Mouse (Mus musculus) heart, embryonic 10.5 days (tissue): ENCODE results near the gene Neurl4. TPM values are rescaled to one million over a fixed set of nuclear protein-coding genes. Genes with fewer than 3 reads are reported as not detected.
"Not testable (repeated sequence)": the region's sequence is repeated elsewhere in the genome, so short reads cannot be mapped to it uniquely, and the experiment has no call there.

Experiments
- DNase-seq: peaks from one replicate; pipeline ENCODE4 v3.0.0-alpha.2; 2017; ENCODE audit warnings: low spot score
- H3K27ac ChIP-seq: fragments of 300-500 bp; sonication (generic); 2 replicates; pipeline ENCODE4 v1.5.1; 2016; ENCODE audit warnings: mild to moderate bottlenecking
- H3K27me3 ChIP-seq: fragments of 300-500 bp; sonication (generic); 2 replicates; pipeline ENCODE4 v1.6.1; 2016; ENCODE audit warnings: mild to moderate bottlenecking; ENCODE audit not compliant: poor library complexity, insufficient read depth, severe bottlenecking
- H3K36me3 ChIP-seq: fragments of 300-500 bp; sonication (generic); 2 replicates; pipeline ENCODE4 v1.6.1; 2016; ENCODE audit warnings: mild to moderate bottlenecking, moderate library complexity
- H3K4me1 ChIP-seq: fragments of 300-500 bp; sonication (generic); 2 replicates; pipeline ENCODE4 v1.6.1; 2016; ENCODE audit warnings: mild to moderate bottlenecking
- H3K4me3 ChIP-seq: fragments of 300-500 bp; sonication (generic); 2 replicates; pipeline ENCODE4 v1.5.1; 2016; ENCODE audit warnings: mild to moderate bottlenecking, moderate library complexity
- H3K9me3 ChIP-seq: fragments of 300-500 bp; sonication (generic); 2 replicates; pipeline ENCODE4 v1.6.1; 2016; ENCODE audit warnings: mild to moderate bottlenecking, moderate library complexity
- WGBS: fragments of 180-500 bp; shearing (Covaris S2); methylation state at CpG from one replicate; pipeline ENCODE4 v1.1.7; 2016; 5-methylcytosine and 5-hydroxymethylcytosine counted together
- polyA plus RNA-seq: library from polyadenylated mRNA; unstranded; fragments of >200 nt; fragmentation: Nextera tagmentation; extraction: Ambion mirVana; gene quantifications from 2 replicates; pipeline ENCODE4 v1.2.1, GENCODE M21; 2016

Neurl4 gene
- polyA plus RNA-seq, 1 experiment from 2014 or later: 12.7 TPM

DNA sequence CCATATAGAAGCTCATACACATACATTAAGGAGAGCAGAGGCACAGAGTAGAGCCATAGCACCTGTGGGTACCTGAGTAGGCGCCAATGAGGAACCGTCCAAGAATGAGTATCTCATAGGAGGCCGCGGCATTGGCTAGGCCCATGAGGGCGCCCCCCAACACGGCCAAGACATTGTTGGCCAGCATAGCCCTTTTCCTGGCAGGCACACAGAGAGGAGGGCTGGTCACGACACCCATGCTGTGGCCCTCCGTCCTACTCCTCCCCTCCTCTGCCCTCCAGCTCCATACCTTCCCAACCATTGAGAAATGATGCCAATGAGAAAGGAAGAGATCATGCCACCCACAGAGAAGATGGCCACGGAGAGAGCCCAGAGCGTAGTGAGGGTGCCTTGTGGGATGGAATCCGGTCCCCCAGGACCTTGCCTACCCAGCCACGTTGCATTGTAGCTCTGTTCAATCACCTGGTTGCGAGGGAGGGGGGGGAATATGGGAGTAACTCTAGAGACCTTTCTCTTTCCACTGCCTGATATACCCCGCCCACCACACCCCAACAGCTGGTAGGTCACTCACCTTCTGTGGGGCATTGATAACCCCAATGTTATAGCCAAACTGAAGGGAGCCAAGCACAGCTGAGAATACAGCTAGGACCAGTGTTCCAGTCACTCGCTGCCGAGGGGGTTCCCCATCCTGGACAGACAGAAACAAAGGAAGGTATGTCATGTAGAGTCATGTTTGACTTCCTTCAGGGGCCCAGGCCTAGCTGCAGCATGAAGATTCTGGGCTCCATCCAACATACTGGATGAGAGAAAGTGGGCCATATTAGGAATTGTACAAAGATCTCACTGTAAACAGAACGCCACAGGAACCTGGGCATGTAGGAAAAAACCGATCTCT is 45.4 kb downstream of the Neurl4 start:
- DNase-seq: peak; percentile 85
- H3K36me3 ChIP-seq: peaks cover 41% of the 10 kb centered on the region
- no peaks in the 10 kb centered on the region for H3K9me3 ChIP-seq
- H3K27ac ChIP-seq: peak overlapping the region; percentile 91
- H3K4me3 ChIP-seq: peak overlapping the region; percentile 70
- peaks cover 34% of the 10 kb centered on the region for H3K4me1 ChIP-seq
- WGBS: 88% methylated on average over 18 of the region's 18 CpGs
- peaks cover 42% of the 10 kb centered on the region for H3K27me3 ChIP-seq

DNA sequence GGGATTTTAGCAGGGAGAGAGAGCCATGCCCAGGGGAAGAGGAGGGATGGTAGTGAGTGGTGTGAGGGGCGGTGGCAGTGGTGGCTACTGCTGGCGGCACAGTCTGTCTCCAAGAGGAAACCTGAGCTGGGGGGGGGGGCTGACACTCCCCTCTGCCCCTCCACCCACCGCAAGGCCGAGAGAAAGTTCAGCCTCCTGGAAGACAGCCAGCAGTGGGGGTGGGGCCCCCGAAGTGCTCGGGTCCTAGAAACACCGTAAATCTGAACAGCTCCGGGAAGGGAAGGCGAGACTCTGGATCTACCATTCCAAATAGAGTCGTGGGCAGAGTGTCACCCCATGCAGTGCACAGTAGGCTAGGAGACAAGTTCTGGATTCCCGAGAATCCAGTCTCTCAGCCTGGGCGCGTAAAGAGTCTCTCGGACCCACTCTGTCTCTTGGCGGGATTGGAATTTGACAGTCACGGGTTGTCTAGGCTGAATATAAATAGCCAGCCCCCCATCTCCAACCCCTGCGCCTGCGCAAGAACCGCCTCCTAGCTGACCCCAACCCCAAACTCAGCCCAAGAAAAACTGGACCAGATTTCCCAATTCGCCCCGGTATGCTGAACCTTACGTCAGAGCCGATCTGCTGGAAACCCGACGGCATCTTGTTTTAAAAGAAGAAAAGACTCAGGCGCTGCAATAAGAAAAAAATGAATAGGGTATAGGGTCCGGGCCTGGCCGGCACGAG is 46.6 kb downstream of the Neurl4 start:
- Histone ChIP-seq H3K27me3 (peaks cover 43% of the 10 kb centered on the region), H3K4me3 (peak overlapping the region; percentile 70), H3K27ac (peak overlapping the region; percentile 91), H3K36me3 (peaks cover 39% of the 10 kb centered on the region), H3K9me3 (no peaks in the 10 kb centered on the region), H3K4me1 (peaks cover 34% of the 10 kb centered on the region)
- 2% methylated on average over 29 of the region's 29 CpGs for WGBS
- peak; percentile 82 for DNase-seq

DNA sequence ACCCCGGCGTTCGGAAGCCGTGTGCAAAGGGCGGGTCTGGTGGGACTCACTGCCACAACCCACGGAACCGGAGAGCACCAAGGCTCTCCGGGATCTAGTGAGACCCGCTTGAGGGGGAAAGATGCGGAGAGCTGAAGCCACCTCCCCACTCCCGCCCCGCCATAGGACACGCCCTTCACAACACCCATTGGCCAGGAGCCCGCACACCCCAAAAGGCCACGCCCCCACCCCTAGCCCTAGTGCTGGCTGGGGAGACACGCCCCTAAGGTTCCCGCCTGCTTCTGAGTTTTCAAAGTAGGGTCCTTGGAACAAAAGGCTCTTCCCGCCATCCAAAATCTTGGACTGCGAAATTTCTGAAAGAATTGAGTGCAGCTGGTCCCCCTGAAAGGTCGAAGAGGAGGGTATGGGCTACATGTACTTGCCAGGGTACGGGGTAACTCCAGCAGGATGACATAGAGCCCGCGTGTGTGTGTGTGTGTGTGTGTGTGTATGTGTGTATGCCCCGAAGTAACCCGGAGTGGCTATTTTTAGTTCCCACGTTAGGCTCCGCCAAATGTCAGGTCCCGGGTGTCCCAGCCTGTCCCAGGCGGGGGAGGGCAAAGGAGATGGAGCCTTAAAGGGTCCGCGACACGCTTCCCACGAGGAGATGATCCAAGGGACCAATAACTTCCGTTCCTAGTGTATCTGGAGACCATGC is 47.3 kb downstream of the Neurl4 start, which contains the start of gene Slc2a4:
TSS of gene Slc2a4 (minus strand) at position 123 of the 697 bp plus-strand sequence.
- Histone ChIP-seq H3K9me3 (no peaks in the 10 kb centered on the region), H3K4me3 (peak within 1 kb of the TSS; percentile 70), H3K27ac (peak within 1 kb of the TSS; percentile 91), H3K27me3 (peaks cover 36% of the 10 kb centered on the region), H3K36me3 (peaks cover 32% of the 10 kb centered on the region), H3K4me1 (peaks cover 37% of the 10 kb centered on the region)
- peak; percentile 98 for DNase-seq
- under 1% methylated on average over 34 of the region's 34 CpGs for WGBS

DNA sequence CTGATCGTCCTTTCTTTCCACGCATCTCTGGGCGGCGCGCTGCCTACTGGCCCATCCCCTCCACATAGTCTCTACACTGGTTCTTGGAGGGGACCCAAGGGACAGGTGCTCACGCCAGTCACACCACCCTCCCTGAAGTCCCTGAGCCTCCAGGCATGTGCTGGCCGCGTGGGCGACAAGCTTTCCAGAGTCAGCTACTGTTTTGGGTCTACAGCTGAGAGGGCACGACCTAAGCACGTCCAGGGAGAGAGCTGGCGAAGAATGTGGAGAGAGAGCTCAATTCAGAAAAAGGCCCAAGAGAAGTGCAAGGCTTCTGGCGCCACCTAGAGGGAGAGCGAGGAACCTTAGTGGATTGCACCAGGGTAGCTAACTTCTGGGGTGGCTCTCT is 47.9 kb downstream of the Neurl4 start:
- H3K9me3 ChIP-seq: no peaks in the 10 kb centered on the region
- WGBS: under 1% methylated on average over 14 of the region's 14 CpGs
- DNase-seq: peak; percentile 94
- peaks cover 38% of the 10 kb centered on the region for H3K4me1 ChIP-seq
- peaks cover 27% of the 10 kb centered on the region for H3K36me3 ChIP-seq
- peak overlapping the region; percentile 91 for H3K27ac ChIP-seq
- peak overlapping the region; percentile 70 for H3K4me3 ChIP-seq
- H3K27me3 ChIP-seq: peaks cover 33% of the 10 kb centered on the region

DNA sequence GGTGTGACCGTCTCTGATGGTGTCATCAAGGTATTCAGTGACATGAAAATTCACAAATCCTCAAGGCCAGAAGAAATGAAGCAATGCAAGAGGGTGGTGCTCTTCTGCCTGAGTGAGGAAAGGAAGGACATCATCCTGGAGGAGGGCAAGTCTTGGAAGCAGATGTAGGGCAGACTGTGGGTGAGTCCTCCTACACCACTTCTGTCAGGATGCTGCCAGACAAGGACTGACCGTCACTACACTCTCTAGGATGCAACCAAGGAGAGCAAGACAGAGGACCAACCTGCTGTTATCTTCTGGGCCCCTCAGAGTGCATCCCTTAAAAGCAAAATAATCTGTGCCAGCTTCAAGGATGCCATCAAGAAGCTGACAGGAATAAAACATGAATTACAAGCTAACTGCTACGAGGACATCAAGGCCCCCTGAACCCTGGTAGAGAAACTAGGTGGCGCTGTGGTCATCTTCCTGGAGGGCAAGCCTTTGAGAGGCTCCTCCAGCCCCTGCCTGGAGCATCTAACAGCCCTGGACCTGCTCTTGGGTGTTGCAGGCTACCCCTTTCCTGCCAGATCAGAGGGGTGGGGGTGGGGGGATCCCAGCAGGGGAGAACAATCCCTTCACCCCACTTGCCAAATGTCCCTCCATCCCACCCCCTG is 50.1 kb downstream of the Neurl4 start:
- Histone ChIP-seq H3K4me3 (no peak overlapping the region), H3K27ac (no peak overlapping the region), H3K4me1 (peaks cover 31% of the 10 kb centered on the region), H3K36me3 (peaks cover 6% of the 10 kb centered on the region), H3K27me3 (peaks cover 13% of the 10 kb centered on the region; the same call in 1 of the 2 replicates), H3K9me3 (no peaks in the 10 kb centered on the region)
- 40% methylated on average over 4 of the region's 4 CpGs for WGBS
- no peak for DNase-seq

DNA sequence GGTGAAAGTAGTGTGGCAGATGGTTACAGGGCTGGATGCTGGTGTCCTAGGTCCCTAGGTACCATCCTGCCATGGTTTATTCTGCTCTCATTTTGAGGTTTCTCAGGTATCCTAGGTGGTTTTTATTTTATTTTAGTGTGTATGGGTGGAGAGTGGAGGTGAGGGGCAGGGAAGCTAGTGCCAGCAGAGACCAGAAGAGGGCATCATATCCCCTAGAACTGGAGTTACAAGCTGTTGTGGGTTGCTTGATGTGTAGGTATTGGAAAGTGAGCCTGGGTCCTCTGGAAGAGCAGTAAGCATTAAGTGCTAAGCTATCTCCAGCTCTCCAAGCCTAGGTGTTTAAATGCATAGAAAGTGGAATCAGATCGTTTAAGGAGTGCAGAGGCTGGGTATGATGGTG is 51.4 kb downstream of the Neurl4 start:
- Histone ChIP-seq H3K27me3 (peaks cover 5% of the 10 kb centered on the region; the same call in 1 of the 2 replicates), H3K4me3 (no peak overlapping the region), H3K9me3 (no peaks in the 10 kb centered on the region), H3K4me1 (peaks cover 18% of the 10 kb centered on the region), H3K27ac (no peak overlapping the region), H3K36me3 (no peaks in the 10 kb centered on the region)
- WGBS: 42% methylated on average over 1 of the region's 1 CpGs
- DNase-seq: no peak

DNA sequence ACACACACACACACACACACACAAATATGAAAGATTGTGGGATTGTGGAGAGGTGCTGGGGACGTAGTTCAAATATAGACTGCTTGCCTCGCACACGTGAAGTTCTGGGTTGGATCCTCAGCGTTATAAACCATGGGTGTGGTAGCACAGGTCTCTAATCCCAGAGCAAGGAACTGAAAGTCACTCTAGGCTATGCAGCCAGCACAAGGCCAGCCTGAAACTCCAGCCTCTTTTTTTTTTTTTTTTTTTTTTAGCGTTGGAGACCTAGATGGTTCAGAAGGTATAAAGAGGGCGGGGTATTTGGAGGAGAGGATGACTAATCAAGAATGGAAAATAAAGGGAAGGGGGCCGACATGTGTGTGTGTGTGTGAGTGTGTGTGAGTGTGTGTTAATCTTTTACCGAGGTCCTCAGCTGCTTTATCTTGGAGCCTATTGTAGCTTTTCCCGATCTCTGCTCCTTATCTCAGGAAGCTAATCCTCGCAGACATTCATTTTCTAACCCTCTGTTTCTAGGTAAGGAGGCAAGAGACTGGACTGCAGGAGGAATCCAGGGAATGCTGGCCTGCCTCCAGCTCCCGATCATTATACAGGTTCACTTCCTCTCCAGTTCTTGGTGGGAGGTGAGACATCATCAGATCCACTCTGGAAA is 52.5 kb downstream of the Neurl4 start:
- no peaks in the 10 kb centered on the region for H3K9me3 ChIP-seq
- no peak overlapping the region for H3K4me3 ChIP-seq
- peaks cover 9% of the 10 kb centered on the region for H3K4me1 ChIP-seq
- no peak overlapping the region for H3K27ac ChIP-seq
- WGBS: 41% methylated on average over 11 of the region's 11 CpGs
- no peak for DNase-seq
- no peaks in the 10 kb centered on the region for H3K36me3 ChIP-seq
- peaks cover 5% of the 10 kb centered on the region; the same call in 1 of the 2 replicates for H3K27me3 ChIP-seq

DNA sequence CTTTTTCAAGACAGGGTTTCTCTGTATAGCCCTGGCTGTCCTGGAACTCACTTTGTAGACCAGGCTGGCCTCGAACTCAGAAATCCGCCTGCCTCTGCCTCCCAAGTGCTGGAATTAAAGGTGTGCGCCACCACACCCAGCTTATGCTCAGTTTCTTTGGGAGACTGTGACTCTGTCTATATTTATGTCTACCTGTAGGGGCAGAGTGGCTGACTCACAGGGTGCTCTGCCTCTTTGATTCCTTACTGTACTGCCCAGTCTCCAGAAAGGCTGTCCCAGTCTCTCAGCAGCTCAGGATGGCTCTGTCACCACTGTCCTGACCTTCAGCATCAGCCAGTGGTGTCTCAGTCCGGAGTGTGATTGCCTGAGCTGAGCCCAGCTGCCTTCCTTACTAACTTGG is 54.7 kb downstream of the Neurl4 start:
- H3K27ac ChIP-seq: not testable (repeated sequence)
- WGBS: 73% methylated on average over 4 of the region's 4 CpGs

DNA sequence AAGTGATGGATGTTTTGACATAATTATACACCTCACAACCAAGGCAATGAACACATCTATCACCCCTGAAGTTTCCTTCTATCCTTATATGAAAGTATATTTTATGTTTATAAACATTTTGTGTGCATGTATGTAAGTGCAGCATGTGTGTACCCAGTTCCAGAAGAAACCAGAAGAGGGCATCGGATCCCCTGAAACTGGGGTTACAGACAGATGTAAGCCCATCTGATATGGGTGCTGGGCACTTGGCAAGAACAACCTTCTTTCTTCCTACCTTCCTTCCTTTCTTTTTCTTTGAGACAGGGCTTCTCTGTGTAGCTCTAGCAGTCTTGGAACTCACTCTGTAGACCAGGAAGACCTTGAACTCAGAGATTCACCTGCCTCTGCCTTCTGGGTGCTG is 55.3 kb downstream of the Neurl4 start:
- Histone ChIP-seq H3K4me3 (no peak overlapping the region), H3K9me3 (no peaks in the 10 kb centered on the region), H3K4me1 (peaks cover 4% of the 10 kb centered on the region; the same call in 1 of the 2 replicates), H3K27ac (no peak overlapping the region), H3K27me3 (peaks cover 2% of the 10 kb centered on the region; the same call in 1 of the 2 replicates), H3K36me3 (no peaks in the 10 kb centered on the region)
- WGBS: 71% methylated on average over 1 of the region's 1 CpGs
- DNase-seq: no peak

More for the DNA sequence above, 54.7 kb downstream of the Neurl4 start:
- H3K27me3 ChIP-seq, H3K4me1 ChIP-seq, DNase-seq, H3K36me3 ChIP-seq, H3K4me3 ChIP-seq, H3K9me3 ChIP-seq: not testable (repeated sequence)

DNA sequence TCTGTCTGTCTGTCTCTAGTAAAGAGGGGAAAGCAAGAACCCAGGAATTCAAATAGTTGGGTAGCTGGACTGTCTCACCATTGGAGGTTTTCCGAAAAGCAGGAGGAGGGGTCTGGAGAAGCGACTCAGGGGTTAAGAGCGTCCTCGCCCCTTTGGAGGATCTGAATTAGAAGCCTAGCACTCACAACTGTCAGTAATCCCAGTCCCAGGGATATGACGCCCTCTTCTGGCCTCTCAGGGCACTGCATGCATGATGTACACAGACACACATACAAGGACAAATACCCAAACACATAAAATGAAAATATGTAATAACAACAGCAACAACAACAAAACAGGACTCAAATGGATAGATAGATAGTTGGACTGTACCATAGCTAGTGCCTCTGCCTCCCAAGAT is 59.7 kb downstream of the Neurl4 start:
- Histone ChIP-seq H3K27ac (no peak overlapping the region), H3K4me3 (no peak overlapping the region), H3K9me3 (no peaks in the 10 kb centered on the region), H3K4me1 (peaks cover 9% of the 10 kb centered on the region), H3K36me3 (no peaks in the 10 kb centered on the region), H3K27me3 (peaks cover 43% of the 10 kb centered on the region)
- DNase-seq: no peak
- 27% methylated on average over 5 of the region's 5 CpGs for WGBS

DNA sequence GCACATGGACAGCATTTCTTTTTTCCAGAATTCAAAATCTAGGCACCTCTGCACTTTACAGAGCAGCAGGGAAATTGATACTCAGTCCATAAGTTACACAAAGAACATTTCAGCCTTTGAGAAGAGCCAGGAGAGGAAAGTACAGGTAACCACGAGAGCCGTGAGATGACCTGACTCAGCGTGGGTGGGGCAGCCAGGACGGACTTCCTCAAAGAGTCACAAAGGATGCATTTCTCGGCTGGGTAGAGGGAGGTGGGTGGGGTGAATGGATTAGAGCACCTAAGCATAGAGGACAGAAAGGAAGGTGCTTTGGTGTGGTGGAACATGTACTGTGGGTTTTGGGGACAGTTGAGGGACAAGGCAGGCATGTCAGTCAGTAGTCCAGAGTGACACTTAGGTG is 61.0 kb downstream of the Neurl4 start:
- Histone ChIP-seq H3K4me3 (no peak overlapping the region), H3K27ac (no peak overlapping the region), H3K4me1 (peaks cover 20% of the 10 kb centered on the region), H3K27me3 (peaks cover 55% of the 10 kb centered on the region), H3K9me3 (no peaks in the 10 kb centered on the region), H3K36me3 (no peaks in the 10 kb centered on the region)
- DNase-seq: no peak
- 44% methylated on average over 5 of the region's 5 CpGs for WGBS
